Mouse (Mus musculus): ENCODE results near the gene Lipa. TPM values are rescaled to one million over a fixed set of nuclear protein-coding genes. Genes with fewer than 3 reads are reported as not detected.

Gene Lipa
- total RNA-seq (2021), result 100 to 1,000 TPM; 118 to 120 TPM
- long read RNA-seq, experiment 1, transcript Lipa-201 (10 exons, 2,969 nt), result major isoform, 72 of 84 reads
- long read RNA-seq, experiment 1, transcript Lipa-202 (10 exons, 2,965 nt), result minor isoform, 5 of 84 reads
- long read RNA-seq, experiment 1, partial matches to known transcripts, result 0 of 84 reads
- long read RNA-seq, experiment 1, other reads (novel, unspliced or antisense), result 7 of 84 reads
- long read RNA-seq, experiment 2, transcript Lipa-202 (10 exons, 2,965 nt), result minor isoform, 13 of 150 reads
- long read RNA-seq, experiment 2, transcript Lipa-201 (10 exons, 2,969 nt), result major isoform, 115 of 150 reads
- long read RNA-seq, experiment 2, partial matches to known transcripts, result 15 of 150 reads
- long read RNA-seq, experiment 2, other reads (novel, unspliced or antisense), result 7 of 150 reads

- DNase-seq (ENCODE audit: low spot score in 2 of 2), result peak; percentile 80 to 91
Measured at GRCm38 (mm10) chr19:34526941-34527682, at the start of gene Lipa. TSS of gene Lipa (minus strand) at chr19:34527474.

- DNase-seq (ENCODE audit: low spot score in 2 of 2), result no peak
Measured at GRCm38 (mm10) chr19:34573650-34574049, 46.4 kb upstream of the Lipa start.

DNA sequence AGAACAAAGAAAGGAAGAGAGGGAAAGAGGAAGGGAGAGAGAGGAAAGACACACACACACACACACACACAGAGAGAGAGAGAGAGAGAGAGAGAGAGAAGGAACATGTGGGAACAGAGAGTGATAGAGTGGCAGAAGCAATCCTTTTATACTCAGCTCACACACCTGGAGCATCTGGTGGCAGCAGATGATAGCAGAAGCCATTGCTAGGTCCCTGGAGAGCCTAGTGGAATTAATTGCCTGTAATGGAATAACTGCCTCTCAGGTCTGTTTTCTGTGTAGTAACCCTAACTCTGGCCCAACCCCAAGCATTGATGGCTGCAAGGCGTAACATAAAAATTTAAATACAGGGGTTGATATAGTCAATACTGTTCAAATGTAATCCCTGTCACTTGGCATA is 43.8 kb upstream of the Lipa start:
- no peak for DNase-seq (ENCODE audit: low spot score in 2 of 2)

GRCm38 (mm10) chr19:34569896-34570476 is 42.7 kb upstream of the Lipa start:
- DNase-seq (ENCODE audit: low spot score in 2 of 2), result no peak

- no peak for DNase-seq (ENCODE audit: low spot score in 2 of 2)
Measured at GRCm38 (mm10) chr19:34568988-34569895, 42.0 kb upstream of the Lipa start.

DNA sequence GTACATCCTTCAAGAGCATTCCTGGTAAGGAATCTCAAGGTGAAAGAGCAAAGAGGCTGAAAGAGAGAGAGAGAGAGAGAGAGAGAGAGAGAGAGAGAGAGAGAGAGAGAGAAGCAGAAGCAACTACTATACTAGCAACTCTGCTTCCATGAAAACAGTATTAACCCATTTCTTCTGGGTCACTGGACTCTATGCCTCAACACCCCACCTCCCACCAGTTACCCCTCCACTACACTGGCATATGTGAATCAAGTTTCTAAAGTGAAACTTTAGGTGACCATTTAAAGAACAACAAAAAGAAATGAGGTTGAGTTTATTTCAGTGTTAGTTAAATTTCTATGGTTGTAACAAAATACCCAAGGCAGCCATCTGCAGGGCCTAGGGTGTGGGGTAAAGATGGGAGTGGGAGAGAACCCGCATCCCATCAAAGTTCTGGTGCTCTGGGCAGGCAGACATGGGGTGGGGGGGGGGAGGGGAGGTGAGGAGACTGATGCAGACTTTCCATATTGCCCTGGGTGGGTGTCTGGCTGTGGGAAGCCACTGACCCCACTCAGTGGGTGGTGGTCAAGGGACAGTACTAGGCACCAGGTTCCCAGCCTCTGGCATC is 39.0 kb upstream of the Lipa start:
- no peak for DNase-seq (ENCODE audit: low spot score in 2 of 2)

GRCm38 (mm10) chr19:34562556-34562955 is 35.3 kb upstream of the Lipa start:
- no peak for DNase-seq (ENCODE audit: low spot score in 2 of 2)

DNA sequence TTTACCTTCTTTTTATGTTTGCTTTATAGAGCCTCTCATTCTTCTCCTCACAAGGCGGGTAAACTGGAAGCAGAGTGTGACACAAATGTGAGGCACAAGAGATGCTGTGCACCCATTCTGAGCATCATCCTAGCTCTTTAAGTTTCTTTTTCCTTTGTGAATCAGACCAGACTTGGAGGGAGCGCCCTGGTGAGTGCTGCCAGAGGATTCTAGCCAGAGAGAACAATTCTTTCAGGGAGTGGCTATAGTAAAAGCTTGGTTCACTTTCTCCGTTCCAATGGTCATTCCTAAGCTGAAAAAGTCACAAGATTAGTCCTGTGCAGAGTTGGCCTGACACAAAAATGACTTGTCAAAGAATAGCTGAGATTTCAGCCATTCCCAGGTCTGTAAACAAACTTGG is 29.3 kb upstream of the Lipa start:
- DNase-seq (ENCODE audit: low spot score in 2 of 2), result no peak

DNA sequence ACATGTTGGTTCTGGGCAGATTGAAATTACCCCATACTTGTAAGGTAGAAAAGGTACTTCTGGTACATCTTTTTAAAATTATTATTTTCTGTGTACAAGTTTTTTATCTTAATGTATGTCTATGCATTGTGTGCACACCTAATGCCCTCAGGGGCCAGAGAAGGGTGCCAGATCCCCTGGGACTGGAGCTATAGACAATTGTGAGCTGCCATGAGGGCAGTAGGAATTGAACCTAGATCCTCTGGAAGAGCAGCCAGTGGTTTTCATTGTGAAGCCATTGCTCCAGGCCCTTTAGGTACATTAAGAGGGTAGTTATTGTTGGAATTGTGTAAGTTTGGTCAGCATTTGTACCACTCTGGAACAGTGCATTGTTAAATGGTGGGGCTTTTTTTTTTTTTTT is 26.8 kb upstream of the Lipa start:
- DNase-seq (ENCODE audit: low spot score in 2 of 2), result no peak

DNA sequence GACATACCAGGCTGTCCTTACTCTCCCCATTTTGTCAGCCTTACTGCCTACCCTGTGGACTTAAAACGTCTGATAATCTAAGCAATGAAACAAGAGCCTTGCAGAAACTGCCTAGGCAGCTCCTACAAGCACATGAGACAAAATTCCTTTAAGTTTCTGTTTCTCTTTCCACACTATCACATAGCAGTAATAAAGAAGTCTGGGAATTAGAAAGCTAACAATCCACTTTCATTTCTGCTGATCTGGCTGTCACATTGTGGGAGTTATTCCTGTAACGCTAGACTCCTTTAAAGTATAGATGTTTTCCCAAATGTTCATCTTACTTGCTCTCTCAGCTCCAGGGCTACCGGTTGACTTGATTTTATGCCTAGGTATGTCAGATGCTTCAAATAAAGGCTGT is 26.2 kb upstream of the Lipa start:
- DNase-seq (ENCODE audit: low spot score in 2 of 2), result no peak

GRCm38 (mm10) chr19:34553021-34553420 is 25.7 kb upstream of the Lipa start:
- no peak for DNase-seq (ENCODE audit: low spot score in 2 of 2)

GRCm38 (mm10) chr19:34551981-34552380 is 24.7 kb upstream of the Lipa start:
- DNase-seq (ENCODE audit: low spot score in 2 of 2), result no peak

GRCm38 (mm10) chr19:34550534-34551223 is 23.4 kb upstream of the Lipa start, which contains the start of gene Ifit2:
TSS of gene Ifit2 (plus strand) at chr19:34550694.
- peak in 1 of 2 experiments; percentile 28 for DNase-seq (ENCODE audit: low spot score in 2 of 2)

DNA sequence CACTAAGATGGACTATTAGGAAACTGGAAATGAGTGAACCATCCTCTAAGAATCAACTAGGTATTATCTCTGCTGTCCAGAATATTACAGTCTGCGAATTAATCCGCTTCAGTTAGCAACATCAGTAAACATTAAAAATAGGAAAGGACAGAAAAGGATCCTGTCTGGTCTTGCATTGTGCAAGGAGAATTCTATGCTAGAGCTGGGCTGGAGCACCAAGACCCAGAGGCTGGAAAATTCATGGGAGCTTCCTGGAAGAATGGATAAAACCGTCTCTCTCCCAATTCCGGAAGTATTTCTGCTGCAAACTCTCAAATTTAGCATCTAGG is 22.9 kb upstream of the Lipa start:
- DNase-seq (ENCODE audit: low spot score in 2 of 2), result no peak

DNA sequence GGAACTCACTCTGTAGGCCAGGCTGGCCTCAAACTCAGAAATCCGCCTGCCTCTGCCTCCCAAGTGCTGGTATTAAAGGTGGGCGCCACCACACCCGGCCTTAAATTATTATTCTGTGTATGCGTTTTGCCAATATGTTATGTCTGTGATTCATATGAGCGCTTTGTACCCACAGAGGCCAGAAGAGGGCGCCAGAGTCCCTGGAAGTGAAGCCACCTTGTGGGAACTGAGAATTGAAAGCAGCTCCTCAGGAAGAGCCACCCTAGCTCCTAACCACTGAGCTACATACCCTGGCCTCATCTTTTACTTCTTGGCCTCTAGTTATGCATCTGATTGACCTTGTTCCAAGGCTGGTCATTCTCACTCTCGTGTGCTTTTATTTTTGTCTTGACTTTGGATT is 20.7 kb upstream of the Lipa start:
- DNase-seq (ENCODE audit: low spot score in 2 of 2), result peak; percentile 31 to 63

DNA sequence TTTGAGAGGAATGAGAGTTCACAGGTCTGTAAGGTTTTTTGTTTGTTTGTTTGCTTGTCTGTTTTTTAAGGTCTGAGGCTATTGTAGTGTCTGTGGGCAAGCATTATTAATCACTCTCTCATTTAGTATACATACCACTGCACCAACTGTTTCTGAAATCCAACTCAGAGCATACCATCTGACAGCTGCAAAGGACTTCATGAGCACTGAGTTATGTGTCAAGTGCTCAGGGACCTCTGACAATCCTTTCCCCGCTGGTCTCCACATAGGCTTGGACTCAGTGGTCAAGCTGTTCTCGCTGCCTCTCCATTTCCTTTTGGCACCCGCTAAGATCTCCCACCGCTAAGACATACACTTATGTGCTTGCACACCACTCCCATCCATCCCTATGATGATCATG is 18.9 kb upstream of the Lipa start:
- DNase-seq (ENCODE audit: low spot score in 2 of 2), result no peak

DNA sequence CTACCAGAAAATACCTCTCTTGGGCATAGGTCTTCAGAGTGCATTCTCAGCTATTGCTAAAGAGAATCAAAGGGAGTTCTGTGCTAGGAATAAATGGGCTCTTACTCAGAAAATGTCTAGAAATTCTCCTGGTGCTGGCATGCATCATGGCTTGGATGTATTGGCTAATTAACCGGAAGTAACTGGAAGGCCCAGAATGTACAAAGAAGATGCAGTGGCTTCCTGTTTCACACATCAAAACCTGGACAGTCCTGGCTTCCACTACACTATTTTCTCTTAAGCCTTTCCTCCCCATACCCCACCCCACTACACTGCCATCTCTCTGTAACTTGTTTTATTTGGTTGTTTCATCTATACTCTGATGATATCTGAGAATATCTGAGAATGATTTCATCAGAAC is 12.1 kb upstream of the Lipa start:
- no peak for DNase-seq (ENCODE audit: low spot score in 2 of 2)

- no peak for DNase-seq (ENCODE audit: low spot score in 2 of 2)
Measured at GRCm38 (mm10) chr19:34532061-34532751, 4.9 kb upstream of the Lipa start.

- DNase-seq (ENCODE audit: low spot score in 2 of 2), result no peak
Measured at GRCm38 (mm10) chr19:34526321-34526923, 852 bp downstream of the Lipa start.

All from adrenal gland, postnatal 4 days (tissue).